Mouse (Mus musculus) MEL (cell line): ENCODE data around the gene Chm.

Experiments used
- CTCF ChIP-seq, 3 experiments: IDR thresholded peaks in 2 of 3; conservative IDR thresholded peaks in 1 of 3; 2 replicates each; pipeline ENCODE4 v1.5.1; 2011 to 2012; ENCODE audit warnings: low read length in 3 of 3, low read depth in 2 of 3, mild to moderate bottlenecking in 2 of 3, improper control_type of control experiment in 1 of 3, inconsistent platforms in 1 of 3, mixed read lengths in 1 of 3, moderate library complexity in 1 of 3; ENCODE audit not compliant: control insufficient read depth in 1 of 3, insufficient read depth in 1 of 3, poor library complexity in 1 of 3, severe bottlenecking in 1 of 3
- E2F4 ChIP-seq: IDR thresholded peaks from 2 replicates; pipeline ENCODE4 v1.6.1; 2011; ENCODE audit warnings: low read depth, low read length, improper control_type of control experiment, borderline replicate concordance
- JUND ChIP-seq: IDR thresholded peaks from 2 replicates; pipeline ENCODE4 v1.6.1; 2011; ENCODE audit warnings: low read depth, mild to moderate bottlenecking, improper control_type of control experiment, low read length
- MAX ChIP-seq: IDR thresholded peaks from 2 replicates; pipeline ENCODE4 v1.6.1; 2011; ENCODE audit warnings: low read length, improper control_type of control experiment
- MEF2A ChIP-seq: IDR thresholded peaks from 2 replicates; pipeline ENCODE4 v1.6.1; 2014; ENCODE audit warnings: low read depth, mild to moderate bottlenecking, inconsistent platforms, low read length, improper control_type of control experiment; ENCODE audit not compliant: poor library complexity, insufficient replicate concordance, severe bottlenecking; ENCODE audit errors: extremely low read depth
- POLR2A ChIP-seq, 2 experiments: IDR thresholded peaks; 2 replicates each; pipeline ENCODE4 v1.6.1; 2011 to 2012; ENCODE audit warnings: low read length in 2 of 2, mild to moderate bottlenecking in 2 of 2, control low read depth in 1 of 2, improper control_type of control experiment in 1 of 2, low read depth in 1 of 2, moderate library complexity in 1 of 2; ENCODE audit not compliant: control insufficient read depth in 1 of 2, insufficient read depth in 1 of 2, poor library complexity in 1 of 2
- SMC3 ChIP-seq: IDR thresholded peaks from 2 replicates; pipeline ENCODE4 v1.6.1; 2011; ENCODE audit warnings: low read depth, low read length, improper control_type of control experiment

- TF ChIP-seq E2F4 (no peak), POLR2A (IDR thresholded peaks at IDR 0.05; ENCODE audit: control insufficient read depth in 1 of 2, insufficient read depth in 1 of 2, low read depth in 1 of 2, low read length in 2 of 2, poor library complexity in 1 of 2) (no peak), CTCF (IDR thresholded peaks at IDR 0.05 in 2 of 3, conservative IDR thresholded peaks at IDR 0.05 in 1 of 3; ENCODE audit: control insufficient read depth in 1 of 3, insufficient read depth in 1 of 3, low read depth in 2 of 3, low read length in 3 of 3, poor library complexity in 1 of 3, severe bottlenecking in 1 of 3) (no peak), MEF2A (no peak), SMC3 (no peak), MAX (no peak), JUND (no peak)
Observed at GRCm38 (mm10) chrX:113172271-113172670, 13.0 kb downstream of the Chm start.
